Mouse (Mus musculus): ENCODE measurements around the gene Rpl36a-ps1. TPM values are rescaled to one million over a fixed set of nuclear protein-coding genes. Genes with fewer than 3 reads are reported as not detected.

Rpl36a-ps1 gene
- polyA plus RNA-seq, 1 experiment from 2014 or later: 2.3 TPM

GRCm38 (mm10) chr14:99010920-99011313 lies 16.8 kb upstream of the Rpl36a-ps1 start:
- Histone ChIP-seq H3K4me1 (peaks cover 3% of the 10 kb centered on the region; the same call in 1 of the 2 replicates), H3K9me3 (no peaks in the 10 kb centered on the region), H3K27me3 (ENCODE audit: poor library complexity, severe bottlenecking) (no peaks in the 10 kb centered on the region), H3K27ac (no peak overlapping the region), H3K36me3 (replicated peaks) (no peaks in the 10 kb centered on the region), H3K4me3 (no peak overlapping the region)
- no peak for DNase-seq (ENCODE audit: extremely low spot score, low spot score)
- 74% methylated on average over 2 of the region's 2 CpGs for WGBS

- Histone ChIP-seq H3K36me3 (replicated peaks) (no peaks in the 10 kb centered on the region), H3K27ac (no peak overlapping the region), H3K9me3 (no peaks in the 10 kb centered on the region), H3K4me1 (peaks cover 3% of the 10 kb centered on the region; the same call in 1 of the 2 replicates), H3K27me3 (ENCODE audit: poor library complexity, severe bottlenecking) (no peaks in the 10 kb centered on the region), H3K4me3 (no peak overlapping the region)
- DNase-seq (ENCODE audit: extremely low spot score, low spot score): no peak
- WGBS: 85% methylated on average over 8 of the region's 8 CpGs
These were observed 16.3 kb upstream of the Rpl36a-ps1 start for GRCm38 (mm10) chr14:99010224-99010919.

- 87% methylated on average over 2 of the region's 2 CpGs for WGBS
- no peaks in the 10 kb centered on the region for H3K27me3 ChIP-seq (ENCODE audit: poor library complexity, severe bottlenecking)
- H3K27ac ChIP-seq: no peak overlapping the region
- H3K36me3 ChIP-seq (replicated peaks): no peaks in the 10 kb centered on the region
- no peaks in the 10 kb centered on the region; the same call in 1 of the 2 replicates for H3K4me1 ChIP-seq
- no peak for DNase-seq (ENCODE audit: extremely low spot score, low spot score)
- peaks cover 2% of the 10 kb centered on the region; the same call in 1 of the 2 replicates for H3K9me3 ChIP-seq
- H3K4me3 ChIP-seq: no peak overlapping the region
These were observed 1.6 kb downstream of the Rpl36a-ps1 start for GRCm38 (mm10) chr14:98992482-98992881.

- Histone ChIP-seq H3K27ac (no peak overlapping the region), H3K4me3 (no peak overlapping the region), H3K4me1 (no peaks in the 10 kb centered on the region; the same call in 1 of the 2 replicates), H3K9me3 (no peaks in the 10 kb centered on the region), H3K27me3 (ENCODE audit: poor library complexity, severe bottlenecking) (no peaks in the 10 kb centered on the region), H3K36me3 (replicated peaks) (no peaks in the 10 kb centered on the region)
- WGBS: 84% methylated on average over 3 of the region's 3 CpGs
- DNase-seq (ENCODE audit: extremely low spot score, low spot score): no peak
These were observed 3.5 kb downstream of the Rpl36a-ps1 start for GRCm38 (mm10) chr14:98990636-98991035.

- Histone ChIP-seq H3K9me3 (no peaks in the 10 kb centered on the region), H3K4me3 (no peak overlapping the region), H3K27me3 (ENCODE audit: poor library complexity, severe bottlenecking) (no peaks in the 10 kb centered on the region), H3K4me1 (no peaks in the 10 kb centered on the region; the same call in 1 of the 2 replicates), H3K36me3 (replicated peaks) (no peaks in the 10 kb centered on the region), H3K27ac (no peak overlapping the region)
- DNase-seq (ENCODE audit: extremely low spot score, low spot score): no peak
- WGBS: 66% methylated on average over 3 of the region's 3 CpGs
These were observed 4.3 kb downstream of the Rpl36a-ps1 start for GRCm38 (mm10) chr14:98989818-98990217.

- H3K27ac ChIP-seq: no peak overlapping the region
- 30% methylated on average over 4 of the region's 4 CpGs for WGBS
These were observed 22.2 kb downstream of the Rpl36a-ps1 start for GRCm38 (mm10) chr14:98971921-98972320.

GRCm38 (mm10) chr14:98958978-98959658 lies 35.0 kb downstream of the Rpl36a-ps1 start:
- no peaks in the 10 kb centered on the region for H3K4me1 ChIP-seq
- WGBS: 82% methylated on average over 17 of the region's 17 CpGs
- no peak overlapping the region for H3K4me3 ChIP-seq
- H3K36me3 ChIP-seq (replicated peaks): no peaks in the 10 kb centered on the region
- no peak for DNase-seq (ENCODE audit: extremely low spot score, low spot score)
- no peaks in the 10 kb centered on the region for H3K27me3 ChIP-seq (ENCODE audit: poor library complexity, severe bottlenecking)
- no peak overlapping the region for H3K27ac ChIP-seq
- H3K9me3 ChIP-seq: no peaks in the 10 kb centered on the region

More at GRCm38 (mm10) chr14:98971921-98972320, 22.2 kb downstream of the Rpl36a-ps1 start:
- H3K4me3 ChIP-seq: no peak overlapping the region
- no peaks in the 10 kb centered on the region for H3K9me3 ChIP-seq
- no peaks in the 10 kb centered on the region for H3K27me3 ChIP-seq (ENCODE audit: poor library complexity, severe bottlenecking)
- H3K36me3 ChIP-seq (replicated peaks): no peaks in the 10 kb centered on the region
- DNase-seq (ENCODE audit: extremely low spot score, low spot score): no peak
- H3K4me1 ChIP-seq: peaks cover 9% of the 10 kb centered on the region

- Histone ChIP-seq H3K36me3 (replicated peaks) (no peaks in the 10 kb centered on the region), H3K4me3 (no peak overlapping the region), H3K4me1 (no peaks in the 10 kb centered on the region), H3K9me3 (no peaks in the 10 kb centered on the region), H3K27ac (no peak overlapping the region), H3K27me3 (ENCODE audit: poor library complexity, severe bottlenecking) (no peaks in the 10 kb centered on the region)
- DNase-seq (ENCODE audit: extremely low spot score, low spot score): no peak
- WGBS: 94% methylated on average over 9 of the region's 9 CpGs
These were observed 37.3 kb downstream of the Rpl36a-ps1 start for GRCm38 (mm10) chr14:98956788-98957187.

- Histone ChIP-seq H3K4me1 (no peaks in the 10 kb centered on the region), H3K27me3 (ENCODE audit: poor library complexity, severe bottlenecking) (no peaks in the 10 kb centered on the region), H3K4me3 (no peak overlapping the region), H3K36me3 (replicated peaks) (no peaks in the 10 kb centered on the region), H3K9me3 (no peaks in the 10 kb centered on the region), H3K27ac (no peak overlapping the region)
- DNase-seq (ENCODE audit: extremely low spot score, low spot score): no peak
- 87% methylated on average over 7 of the region's 7 CpGs for WGBS
These were observed 41.7 kb downstream of the Rpl36a-ps1 start for GRCm38 (mm10) chr14:98952441-98952840.

- Histone ChIP-seq H3K27me3 (ENCODE audit: poor library complexity, severe bottlenecking) (no peaks in the 10 kb centered on the region), H3K4me3 (no peak overlapping the region), H3K9me3 (no peaks in the 10 kb centered on the region), H3K36me3 (replicated peaks) (no peaks in the 10 kb centered on the region), H3K27ac (no peak overlapping the region), H3K4me1 (no peaks in the 10 kb centered on the region)
- 56% methylated on average over 4 of the region's 4 CpGs for WGBS
- DNase-seq (ENCODE audit: extremely low spot score, low spot score): no peak
These were observed 42.4 kb downstream of the Rpl36a-ps1 start for GRCm38 (mm10) chr14:98951626-98952290.

All from forebrain, embryonic 10.5 days (tissue).